Mouse (Mus musculus) olfactory bulb, adult 2 months (tissue): ENCODE results near the gene P3h4.

Source experiments
- CTCF ChIP-seq: fragments of 200-500 bp; IDR thresholded peaks from 2 replicates; pipeline ENCODE4 v1.5.1; 2012; ENCODE audit warnings: low read depth, mild to moderate bottlenecking, low read length, moderate library complexity; ENCODE audit not compliant: insufficient read depth
- POLR2A ChIP-seq: fragments of 200-500 bp; IDR thresholded peaks from 2 replicates; pipeline ENCODE4 v1.6.1; 2012; ENCODE audit warnings: mild to moderate bottlenecking, low read depth, low read length, moderate library complexity; ENCODE audit not compliant: insufficient read depth

- TF ChIP-seq POLR2A (no peak), CTCF (no peak)
These were observed 12.0 kb downstream of the P3h4 start for GRCm38 (mm10) chr11:100402682-100403081.
